ENCODE assay signal across 22 mouse cellular contexts in genomic region chr3:96428941-96429818, GRCm38 (mm10). TPM values are rescaled to one million over a fixed set of nuclear protein-coding genes. Genes with fewer than 3 reads are reported as not detected.
DNase-seq lines count a peak whose midpoint lies in the region; ATAC-seq and TF ChIP-seq lines count a peak whose summit lies in the region.
"Had no signal": no experiment of that assay in that cellular context is flagged by ENCODE, and none has a peak within 500 bp of the region (broad histone marks: within the 10 kb centered on the region; RNA-seq: fewer than 3 reads in every experiment).

No protein-coding gene starts in this region.

- no peaks in the 10 kb centered on the region for H3K4me1 ChIP-seq in heart, postnatal 0 days (ENCODE audit: control insufficient read depth, insufficient read depth)
- H3K4me1 ChIP-seq in midbrain, postnatal 0 days (ENCODE audit: insufficient read depth, low read length), result no peaks in the 10 kb centered on the region

- no peak overlapping the region for H3K4me2 ChIP-seq in heart, postnatal 0 days (ENCODE audit: low read depth, low read length)
- H3K4me2 ChIP-seq in midbrain, postnatal 0 days (ENCODE audit: low read depth, low read length, poor library complexity, severe bottlenecking), result no peak overlapping the region
- H3K4me2 ChIP-seq: midbrain, embryonic 11.5 days had no signal

- no peak for TF ChIP-seq CTCF in heart, postnatal 0 days (IDR thresholded peaks at IDR 0.05; ENCODE audit: low read depth)
- TF ChIP-seq CTCF in midbrain, postnatal 0 days (IDR thresholded peaks at IDR 0.05), result no peak

- no peak for ATAC-seq in heart, postnatal 0 days (ENCODE audit: insufficient read depth, low read depth)
- ATAC-seq in megakaryocyte-erythroid progenitor cell, adult 5-6 weeks (replicated peaks; ENCODE audit: low FRiP score, low TSS enrichment, poor library complexity, severe bottlenecking), result peak; percentile 95
- ATAC-seq in midbrain, postnatal 0 days (ENCODE audit: low FRiP score), result no peak
- ATAC-seq: forebrain, postnatal 0 days; inflammation-experienced regulatory T-cells, adult 6 months had no signal

- H3K27ac ChIP-seq in heart, postnatal 0 days (ENCODE audit: low read depth), result no peak overlapping the region
- no peak overlapping the region for H3K27ac ChIP-seq in midbrain, postnatal 0 days (ENCODE audit: low read depth, low read length)
- H3K27ac ChIP-seq: kidney, postnatal 0 days had no signal

- intact Hi-C loops in heart, postnatal 10 days (cut with DNase I), result no loop called here

- TF ChIP-seq EP300 in heart, postnatal 0 days (IDR thresholded peaks at IDR 0.05; ENCODE audit: low read depth), result no peak

- H3K27me3 ChIP-seq in heart, postnatal 0 days (ENCODE audit: control insufficient read depth, insufficient read depth, low read length), result peaks cover 26% of the 10 kb centered on the region
- 0 out of 2 replicates have a peak, but pooled peaks cover 5% of the 10 kb centered on the region for H3K27me3 ChIP-seq in midbrain, postnatal 0 days (ENCODE audit: insufficient read depth, low read length)

- no peak overlapping the region for H3K4me3 ChIP-seq in heart, postnatal 0 days (ENCODE audit: low read depth, low read length)
- no peak overlapping the region for H3K4me3 ChIP-seq in midbrain, postnatal 0 days (ENCODE audit: low read depth, low read length)
- H3K4me3 ChIP-seq: myocyte had no signal

- H3K36me3 ChIP-seq in heart, postnatal 0 days (replicated peaks; ENCODE audit: control insufficient read depth, insufficient read depth, low read length), result no peaks in the 10 kb centered on the region
- no peaks in the 10 kb centered on the region for H3K36me3 ChIP-seq in midbrain, postnatal 0 days (ENCODE audit: insufficient read depth, low read length)

- 71% methylated on average over 13 of the region's 13 CpGs for WGBS in heart, postnatal 0 days
- 81% methylated on average over 13 of the region's 13 CpGs for WGBS in midbrain, postnatal 0 days

- DNase-seq in heart, postnatal 0 days (ENCODE audit: low spot score), result peak; percentile 1
- no peak for DNase-seq in heart, postnatal 10 days
- DNase-seq in MEL-GATA-1-ER (ENCODE audit: extremely low read depth, low read depth) (peak; percentile 94), liver (peak; percentile 84)
- DNase-seq in midbrain, postnatal 0 days (ENCODE audit: low spot score), result no peak
- DNase-seq in adrenal gland, adult 8-10 months, result no peak
- DNase-seq in cerebellum, postnatal 25 days, result no peak
- DNase-seq: cerebellum, adult 9-10 months; forebrain, postnatal 0 days; gastrocnemius, postnatal 14 days; layer of hippocampus, adult 9-11 months; thymus, postnatal 25 days had no signal

- H3K9ac ChIP-seq in heart, postnatal 0 days (replicated peaks; ENCODE audit: low read depth, low read length), result no peak overlapping the region
- no peak overlapping the region for H3K9ac ChIP-seq in midbrain, postnatal 0 days (replicated peaks; ENCODE audit: low read length, poor library complexity, severe bottlenecking)
- H3K9ac ChIP-seq: forebrain, postnatal 0 days had no signal

- H3K9me3 ChIP-seq in heart, postnatal 0 days (replicated peaks; ENCODE audit: control insufficient read depth, low read length), result no peaks in the 10 kb centered on the region
- no peaks in the 10 kb centered on the region for H3K9me3 ChIP-seq in midbrain, postnatal 0 days (ENCODE audit: low read length)

RNA-seq across cellular contexts. Expression of gene BC107364, which starts 22.9 kb away (rescaled TPM):
- total RNA-seq in heart, postnatal 0 days (2014; rRNA removed; ENCODE audit: low replicate concordance), result not detected in 2 replicates
- 0.40 and 0.41 TPM in 2 replicates for polyA plus RNA-seq in heart, postnatal 0 days (2015; fragmentation: Nextera tagmentation; extraction: Ambion mirVana)
- not detected for total RNA-seq in heart, postnatal 10 days (2021)
- total RNA-seq in megakaryocyte-erythroid progenitor cell, adult 5-6 weeks (2014; fragmentation: Nextera tagmentation), result not detected in 2 replicates
- not detected in 2 replicates for total RNA-seq in megakaryocyte-erythroid progenitor cell, adult 5-6 weeks (2017)
- total RNA-seq in midbrain, postnatal 0 days (2014; rRNA removed), result not detected in 2 replicates
- polyA plus RNA-seq in midbrain, postnatal 0 days (2015; fragmentation: Nextera tagmentation; extraction: Ambion mirVana), result not detected in 2 replicates
- total RNA-seq in adrenal gland, adult 8-10 months (2022), result not detected
- total RNA-seq: forebrain, postnatal 0 days; gastrocnemius, postnatal 14 days; left cerebral cortex, postnatal 10 days; neutrophil, adult 5-6 weeks had no signal
- polyA plus RNA-seq: brain, embryonic 14.5 days; forebrain, postnatal 0 days; hindbrain, embryonic 11.5 days; inflammation-experienced regulatory T-cells, adult 6 months; limb, embryonic 14.5 days; midbrain, embryonic 11.5 days; myocyte had no signal

Comparison
In these comparisons a context has a peak if more than half of its experiments do, and no peak if none do; other contexts are left out.
1. DNase-seq: peak in heart, postnatal 0 days (single experiment), MEL-GATA-1-ER (single experiment) and liver (single experiment); none in heart, postnatal 10 days (0 of 2), midbrain, postnatal 0 days (single experiment), adrenal gland, adult 8-10 months (single experiment) and cerebellum, postnatal 25 days (0 of 2).